Mouse (Mus musculus) CD8-positive naive resting alpha-beta T cell, adult 2 months (primary cell): ENCODE results near the gene Fuk.
"Not testable (repeated sequence)": the region's sequence is repeated elsewhere in the genome, so short reads cannot be mapped to it uniquely, and the experiment has no call there.

Source experiments
- DNase-seq, 2 experiments: peaks; one replicate each; pipeline ENCODE4 v3.0.0; 2022; ENCODE audit warnings: low read depth in 2 of 2, low spot score in 2 of 2

Gene Fuk

DNA sequence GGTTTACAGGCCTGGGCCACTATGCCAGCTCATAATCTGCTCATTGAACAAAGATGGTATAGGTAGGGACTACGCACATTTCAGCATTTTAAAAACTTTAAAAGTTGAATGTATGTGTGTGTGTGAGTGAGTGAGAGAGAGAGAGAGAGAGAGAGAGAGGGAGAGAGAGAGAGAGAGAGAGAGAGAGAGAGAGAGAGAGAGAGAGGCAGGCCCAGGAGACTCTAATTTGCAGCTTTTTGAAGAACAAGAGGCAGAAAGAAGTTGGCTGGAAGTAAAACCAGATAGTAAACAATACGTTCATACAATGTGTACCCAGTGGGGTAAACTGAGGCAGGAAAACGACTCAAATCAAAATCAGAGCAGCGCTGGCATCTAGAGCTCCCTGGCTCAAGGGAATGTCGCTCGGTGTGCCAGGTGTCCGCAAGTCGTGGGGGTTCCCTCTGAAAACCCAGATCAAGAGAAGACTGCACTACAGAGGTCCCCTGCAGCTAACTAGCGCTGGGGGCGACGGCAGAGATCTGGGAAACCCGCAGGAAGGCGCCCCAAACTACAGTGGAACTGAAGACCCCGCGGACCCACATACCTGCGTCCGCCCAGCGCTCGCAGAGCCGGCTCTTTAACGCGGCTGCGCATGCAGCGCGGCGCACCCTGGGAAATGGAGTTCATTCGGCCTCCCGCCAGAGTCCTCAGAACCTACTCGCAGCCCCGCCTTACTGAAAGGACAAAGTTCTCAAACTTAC, at the start of gene Fuk:
Gene Fuk, minus strand, starts transcription at position 650 of the 740 bp plus-strand sequence.
- DNase-seq, result peak; percentile 57 to 70

DNA sequence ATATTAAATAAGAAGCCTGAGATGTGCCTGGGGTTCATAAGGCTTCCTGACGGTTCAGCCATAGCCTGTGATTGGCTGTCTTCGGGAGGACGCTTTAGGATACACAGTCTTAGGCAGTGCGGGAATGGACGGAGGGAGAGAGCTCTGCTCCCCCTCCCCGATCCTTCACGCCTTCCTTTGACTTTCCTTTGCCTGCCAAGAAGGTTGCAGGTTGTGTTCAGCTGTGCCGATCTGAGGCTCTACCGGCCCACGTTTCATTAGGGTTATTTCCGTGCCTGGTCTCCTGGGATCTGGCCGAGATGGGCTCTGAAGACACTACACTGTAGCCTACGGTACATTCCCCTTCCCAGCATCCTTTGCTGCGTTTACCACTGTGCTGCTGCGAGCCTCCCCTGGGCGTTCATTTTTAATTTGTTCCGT, 47.8 kb upstream of the Fuk start:
- no peak for DNase-seq

DNA sequence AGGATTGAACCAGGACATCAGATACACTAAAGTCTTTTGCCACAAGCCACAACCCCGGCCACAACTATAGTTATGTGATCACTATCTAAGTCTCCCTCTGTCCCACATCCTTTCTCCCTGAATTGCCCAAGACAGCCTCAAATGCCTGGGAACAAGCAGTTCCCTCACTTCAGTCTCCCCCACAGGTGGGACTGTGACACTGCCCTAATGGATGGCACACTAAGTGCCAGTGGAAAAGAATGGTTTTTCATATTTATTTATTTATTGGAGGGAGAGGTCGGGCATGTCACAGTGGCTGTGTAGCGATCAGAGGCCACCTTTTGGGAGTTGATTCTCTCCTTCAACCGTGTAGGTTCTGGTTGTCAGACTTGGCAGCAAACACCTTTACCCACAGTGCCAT, 43.4 kb upstream of the Fuk start:
- no peak for DNase-seq

DNA sequence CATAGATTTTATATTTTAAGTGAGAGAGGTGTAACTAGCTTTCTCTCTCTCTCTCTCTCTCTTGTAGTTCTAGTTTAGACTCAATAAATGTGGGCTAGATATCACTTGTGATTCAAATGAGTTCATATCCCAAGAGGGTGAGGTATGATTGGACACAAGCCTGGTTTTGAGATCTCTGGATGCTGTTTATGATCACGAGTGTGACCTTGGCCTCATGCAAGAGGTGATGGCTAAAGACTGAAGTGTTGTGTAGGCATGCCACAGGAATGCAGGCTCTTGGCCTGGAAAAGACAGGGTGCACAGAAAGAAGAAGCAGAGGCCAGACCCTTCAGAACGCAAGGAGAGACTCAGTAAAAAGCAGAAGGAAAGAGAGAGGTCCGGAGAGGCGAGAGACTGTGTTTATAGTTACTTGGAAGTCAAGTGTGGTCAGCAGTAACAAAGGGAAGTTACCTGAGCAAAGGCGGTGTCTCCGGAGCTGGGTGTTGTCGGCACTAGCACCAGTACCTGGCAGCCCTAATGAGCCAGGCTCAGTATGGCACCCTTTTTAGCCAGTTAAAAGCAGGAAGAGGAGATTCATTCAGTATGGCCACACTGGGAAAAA, 42.1 kb upstream of the Fuk start:
- DNase-seq, result no peak

DNA sequence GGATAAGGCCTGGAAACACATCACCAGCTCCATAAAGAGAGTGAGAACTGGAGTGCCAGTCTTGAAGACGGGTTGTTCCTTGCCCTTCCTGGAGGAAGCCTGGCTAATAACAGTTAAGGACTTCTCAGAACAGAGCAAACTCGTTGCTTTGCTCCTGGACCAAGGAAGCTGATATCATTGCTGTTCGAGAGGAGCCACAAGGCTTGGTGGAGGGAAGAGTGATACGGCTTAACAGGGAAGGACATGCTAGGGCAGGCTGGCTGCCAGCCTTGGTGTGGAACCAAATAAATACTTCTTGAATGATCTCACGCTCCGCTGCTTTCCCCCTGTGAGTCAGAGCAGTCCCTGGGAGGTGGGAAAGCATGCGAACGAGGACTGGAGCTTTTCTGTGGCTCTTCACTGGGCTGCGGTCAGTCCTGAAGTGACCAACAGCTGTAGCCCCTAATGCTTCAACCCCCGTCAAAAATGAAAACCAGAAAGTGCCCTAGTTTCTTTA, 39.2 kb upstream of the Fuk start:
- DNase-seq, result no peak

DNA sequence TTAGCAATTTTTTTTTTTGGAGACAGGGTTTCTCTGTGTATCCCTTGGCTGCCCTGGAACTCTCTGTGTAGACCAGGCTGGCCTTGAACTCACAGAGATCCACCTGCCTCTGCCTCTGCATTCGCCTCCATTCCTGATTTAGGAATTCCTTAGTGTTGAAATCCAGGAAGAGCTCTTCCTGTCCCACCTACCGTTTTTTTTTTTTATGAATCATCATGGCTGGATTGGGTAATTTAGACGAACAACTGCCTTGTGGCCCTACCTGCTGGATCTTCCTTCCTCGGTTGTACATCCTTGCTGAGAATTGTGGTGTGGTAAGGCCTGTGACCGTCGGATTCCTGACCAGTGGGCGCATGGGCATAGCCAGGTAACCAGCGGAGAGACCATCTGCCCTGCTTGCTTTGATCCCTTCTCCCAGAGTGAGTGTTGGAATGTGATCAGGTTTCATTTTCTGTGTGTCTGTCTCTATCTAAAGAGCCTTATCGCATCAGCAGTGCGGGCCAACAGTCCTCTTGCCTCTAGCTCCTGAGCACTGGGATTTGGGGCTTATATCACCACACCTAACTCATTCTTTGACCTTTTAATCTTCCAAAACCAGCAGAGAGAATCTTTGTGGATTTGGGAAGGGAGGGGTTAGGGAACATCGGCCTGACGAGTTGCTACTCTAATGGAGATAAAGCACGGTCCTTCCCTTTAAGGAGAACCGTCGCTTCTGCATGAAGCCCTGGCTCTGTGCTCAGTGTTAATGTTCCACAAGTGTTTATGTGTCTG, 38.6 kb upstream of the Fuk start:
- no peak for DNase-seq

DNA sequence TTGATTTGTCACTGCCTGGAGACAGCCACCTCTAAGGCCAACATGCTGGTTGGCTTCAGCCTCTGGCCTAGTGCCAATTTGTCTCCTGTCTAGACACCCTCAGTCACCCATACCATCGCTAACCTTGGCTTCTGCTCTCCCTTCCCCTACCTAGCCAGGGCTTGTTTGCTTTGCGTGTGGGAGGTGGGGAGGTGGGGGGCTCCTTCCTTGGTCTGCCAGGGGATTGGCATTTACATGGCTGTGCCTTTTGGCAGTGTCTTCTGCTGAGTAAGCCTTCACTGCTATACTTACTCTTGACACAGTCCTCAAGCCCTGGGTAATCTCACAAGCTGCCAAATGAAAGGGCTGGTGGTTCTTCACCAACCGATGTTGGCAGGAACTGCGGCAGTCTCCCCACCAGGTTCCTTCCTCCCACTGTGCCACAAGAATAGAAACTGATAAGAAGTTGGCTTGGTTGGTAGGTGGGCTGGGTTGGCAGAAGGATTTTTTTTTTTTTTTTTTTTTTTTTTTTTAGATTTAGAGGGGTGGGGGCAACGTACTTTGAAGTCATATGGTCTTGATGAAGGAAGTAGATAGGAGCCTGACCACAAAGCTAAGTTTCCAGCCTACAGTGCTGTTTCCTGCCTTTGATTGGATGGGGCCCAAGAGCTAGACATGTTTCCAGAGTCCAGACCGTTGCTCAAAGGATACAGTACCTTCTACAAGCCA, 36.7 kb upstream of the Fuk start:
- peak; percentile 10 to 38 for DNase-seq

DNA sequence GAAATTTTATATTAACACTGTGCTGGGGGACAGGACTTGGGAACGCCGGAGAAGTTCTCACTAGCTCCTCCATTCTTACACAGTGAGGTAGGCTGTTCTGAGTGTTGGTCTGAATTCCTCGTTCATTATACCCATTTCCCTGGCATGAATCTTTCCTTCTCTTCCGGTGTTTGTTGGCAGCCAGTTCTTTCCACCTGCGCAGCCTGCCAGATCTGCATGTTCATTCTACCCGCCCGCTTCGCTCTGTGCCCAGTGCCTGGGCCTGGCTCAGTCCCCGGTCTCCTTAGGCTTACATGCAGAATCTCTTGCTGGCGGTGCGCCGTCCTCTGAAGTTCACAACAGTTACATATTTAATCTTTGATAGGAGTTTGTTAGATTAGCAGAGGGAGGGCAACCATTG, 33.9 kb upstream of the Fuk start:
- DNase-seq, result no peak

DNA sequence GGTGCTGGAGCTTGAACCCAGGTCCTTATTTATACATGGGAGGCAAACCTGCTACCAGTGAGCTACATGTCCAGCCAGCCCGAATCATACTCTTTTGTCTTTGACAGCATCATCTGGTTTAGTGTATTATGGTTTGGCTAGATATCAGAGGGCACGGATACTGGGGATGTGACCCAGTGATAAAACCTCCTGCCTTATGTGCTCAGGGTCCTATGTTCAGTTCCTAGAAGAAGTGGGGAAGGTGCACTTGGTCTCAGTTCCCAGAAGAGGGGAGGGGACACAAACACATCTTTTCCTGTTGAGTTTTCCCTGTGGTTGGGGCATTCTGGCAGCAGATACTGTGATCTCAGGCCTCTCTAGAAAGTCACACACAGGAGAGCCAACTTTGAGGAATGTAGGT, 31.0 kb upstream of the Fuk start:
- no peak for DNase-seq

DNA sequence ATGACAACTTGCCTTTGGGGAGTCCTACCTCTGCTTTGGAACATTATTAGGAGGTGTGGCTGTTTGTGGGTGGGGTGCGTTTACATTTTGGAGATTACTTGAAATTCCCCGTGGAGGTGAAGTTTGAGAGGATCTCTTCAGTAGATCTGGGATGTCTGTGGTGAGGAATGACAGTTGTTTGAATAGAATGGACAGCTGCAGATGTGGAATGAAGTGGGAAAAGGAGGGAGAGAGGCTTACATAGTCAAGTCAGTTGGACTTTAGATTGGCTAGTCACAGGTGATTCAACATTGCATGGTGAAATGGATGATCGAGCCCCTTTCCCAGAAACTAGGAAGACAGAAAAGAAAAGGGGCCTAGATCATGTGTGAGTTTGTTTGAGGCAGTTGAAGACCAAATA, 30.2 kb upstream of the Fuk start:
- DNase-seq, result no peak

DNA sequence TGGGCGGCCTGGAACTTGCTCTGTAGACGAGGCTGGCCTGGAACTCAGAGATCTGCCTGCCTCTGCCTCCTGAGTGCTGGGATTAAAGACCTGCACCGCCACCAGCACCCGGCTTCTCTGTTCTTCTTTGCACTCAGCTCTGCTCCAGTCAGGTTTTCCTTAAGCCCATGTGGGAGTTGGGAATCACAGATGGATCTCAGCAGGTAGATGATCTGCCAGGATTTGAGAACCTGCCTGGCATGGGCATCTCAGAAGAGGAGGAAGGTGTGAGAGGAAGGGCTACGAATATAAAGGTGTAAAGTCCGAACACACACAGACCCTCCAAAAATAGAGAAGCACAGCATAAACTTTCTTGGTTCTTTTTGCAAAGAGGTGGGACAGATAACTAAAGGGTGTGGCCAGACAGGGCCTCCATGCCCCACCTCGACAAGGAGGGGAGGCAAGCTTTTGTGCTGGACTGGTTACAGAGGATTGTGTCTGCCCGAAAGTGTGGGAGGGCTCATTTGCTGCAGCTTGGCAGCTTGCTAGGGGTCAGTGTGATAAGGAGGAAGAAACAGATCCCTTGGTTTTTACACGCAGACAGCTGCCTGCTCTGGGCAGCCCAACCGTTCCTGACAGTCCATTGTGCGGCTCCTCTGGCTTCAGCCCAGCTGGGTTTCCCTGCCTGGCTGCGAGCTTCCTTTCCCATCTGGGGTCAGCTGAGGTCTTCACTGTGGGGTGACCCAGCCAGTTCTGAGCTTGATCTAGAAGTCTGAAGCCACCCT, 29.1 kb upstream of the Fuk start:
- DNase-seq, result no peak

DNA sequence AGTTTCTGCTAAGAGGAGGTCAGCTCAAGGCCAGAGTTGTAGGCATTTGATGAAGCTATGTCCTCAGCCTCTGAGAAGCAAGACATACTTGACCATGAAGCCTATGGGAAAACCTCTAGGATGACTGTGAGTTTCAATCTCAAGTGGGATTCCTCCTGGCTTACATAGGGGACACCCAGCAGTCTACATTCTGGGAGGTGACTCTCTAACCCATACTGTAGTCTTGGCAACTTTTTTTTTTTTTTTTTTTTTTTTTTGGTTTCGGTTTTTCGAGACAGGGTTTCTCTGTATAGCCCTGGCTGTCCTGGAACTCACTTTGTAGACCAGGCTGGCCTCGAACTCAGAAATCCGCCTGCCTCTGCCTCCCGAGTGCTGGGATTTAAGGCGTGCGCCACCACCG, 27.4 kb upstream of the Fuk start:
- DNase-seq, result not testable (repeated sequence)

DNA sequence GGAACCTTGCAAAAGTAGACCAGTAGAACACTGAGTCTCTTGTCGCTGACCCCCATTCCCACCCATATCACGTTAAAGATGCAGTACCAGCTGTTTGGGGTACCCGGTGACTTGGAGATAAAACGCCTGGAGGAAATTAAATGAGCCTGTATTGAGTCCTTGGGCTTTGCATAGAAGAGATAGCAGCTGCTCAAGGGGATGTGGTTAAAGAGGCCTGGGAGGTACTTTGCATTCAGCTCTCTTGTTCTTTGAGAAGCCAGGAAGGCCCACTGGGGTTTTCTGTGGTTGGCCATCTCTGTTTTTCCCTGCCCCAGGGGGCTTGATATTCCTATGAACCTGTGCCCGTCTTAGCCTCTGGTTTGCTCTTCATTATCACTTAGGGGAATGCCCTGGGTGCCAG, 26.8 kb upstream of the Fuk start:
- DNase-seq, result no peak

DNA sequence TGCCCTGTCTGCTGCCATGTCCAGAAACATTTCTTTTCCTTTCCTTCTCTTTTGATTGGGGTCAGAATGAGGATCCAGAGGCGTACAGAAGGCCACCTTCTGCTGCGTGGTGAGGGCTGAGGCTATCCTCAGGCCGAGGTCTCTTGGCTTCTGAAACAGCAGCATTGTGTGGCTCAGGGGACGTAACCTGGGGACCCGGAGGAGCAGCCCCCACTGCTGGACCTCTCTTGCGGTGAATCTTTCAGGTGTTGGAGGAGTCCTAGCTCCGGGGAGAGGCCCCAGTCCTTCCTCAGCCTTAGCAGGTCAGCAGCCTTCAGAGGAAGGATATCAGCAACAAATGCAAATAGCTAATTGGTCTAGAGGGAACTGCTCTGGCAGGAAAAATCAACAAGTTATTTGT, 26.1 kb upstream of the Fuk start:
- no peak for DNase-seq

DNA sequence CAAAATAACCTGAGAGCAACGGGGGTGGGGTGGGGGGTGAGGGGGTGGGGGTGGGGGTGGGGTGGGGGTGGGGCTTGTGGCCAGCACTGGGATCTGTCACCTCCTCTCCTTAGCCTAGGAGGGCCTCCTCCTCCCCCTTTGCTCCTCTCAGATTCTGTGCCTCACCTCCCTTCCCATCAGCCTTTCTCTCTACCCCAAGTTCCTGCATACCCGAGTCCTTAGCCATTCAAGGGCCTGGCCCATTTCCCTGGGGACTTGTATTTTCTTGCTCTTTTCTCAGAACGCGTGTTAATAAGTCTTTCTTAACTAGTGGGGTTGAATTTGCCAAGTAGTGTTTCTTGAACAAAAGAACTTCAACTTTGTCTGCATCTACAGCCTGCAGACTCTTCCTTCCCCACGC, 24.4 kb upstream of the Fuk start:
- no peak for DNase-seq

DNA sequence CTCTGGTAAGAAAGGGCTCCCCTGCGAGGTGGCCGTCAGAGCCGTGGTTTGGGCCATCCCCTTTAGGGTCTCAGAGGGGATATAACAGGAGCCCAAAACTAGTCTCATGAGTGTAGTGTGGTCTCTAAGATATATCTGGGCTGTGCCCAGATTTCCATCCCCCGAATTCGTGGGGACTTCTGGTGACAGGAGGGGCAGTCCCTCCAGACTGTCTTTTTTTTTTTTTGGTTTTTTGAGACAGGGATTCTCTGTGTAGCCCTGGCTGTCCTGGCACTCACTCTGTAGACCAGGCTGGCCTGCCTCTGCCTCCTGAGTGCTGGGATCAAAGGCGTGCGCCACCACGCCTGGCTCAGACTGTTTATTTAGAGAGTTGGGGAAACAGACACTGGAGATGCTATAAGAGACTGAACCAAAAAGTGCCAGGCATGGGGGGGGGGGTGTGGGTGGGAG, 23.4 kb upstream of the Fuk start:
- DNase-seq, result no peak

DNA sequence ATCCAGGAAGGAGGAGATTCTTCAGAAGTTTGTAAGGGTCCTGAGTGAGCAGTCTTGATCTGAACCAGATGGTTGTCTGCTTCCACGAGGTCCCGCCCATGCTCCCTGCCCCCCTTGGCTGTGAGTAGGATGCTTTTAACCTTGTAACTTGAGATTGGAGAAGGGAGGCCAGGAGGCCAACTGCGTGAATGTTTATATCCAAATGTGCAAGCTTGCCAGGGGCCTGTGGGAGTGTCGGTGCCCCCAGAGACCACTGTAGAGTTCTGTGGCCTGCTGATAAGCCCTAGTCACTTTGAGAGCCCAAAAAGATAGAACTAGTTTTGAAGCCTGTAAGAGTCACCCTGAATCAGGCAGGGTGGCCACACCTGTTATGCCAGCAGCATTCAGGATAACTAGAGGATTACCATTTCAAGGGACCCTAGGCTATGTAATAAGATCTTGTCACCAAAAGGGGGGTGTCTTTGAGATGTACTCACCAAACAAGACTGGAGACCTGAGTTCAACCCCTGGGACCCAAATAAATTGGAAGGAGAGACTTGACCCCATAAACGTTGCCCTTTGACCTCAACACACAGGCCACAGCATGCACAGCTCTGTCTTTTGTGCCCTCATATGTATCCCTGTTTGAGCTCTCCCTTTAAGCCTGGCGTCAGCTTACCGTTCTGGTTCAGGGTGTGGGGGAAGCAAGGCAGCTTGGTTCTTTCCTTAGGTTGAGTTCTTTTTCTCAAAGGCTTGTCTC, 19.4 kb upstream of the Fuk start:
- DNase-seq, result no peak

DNA sequence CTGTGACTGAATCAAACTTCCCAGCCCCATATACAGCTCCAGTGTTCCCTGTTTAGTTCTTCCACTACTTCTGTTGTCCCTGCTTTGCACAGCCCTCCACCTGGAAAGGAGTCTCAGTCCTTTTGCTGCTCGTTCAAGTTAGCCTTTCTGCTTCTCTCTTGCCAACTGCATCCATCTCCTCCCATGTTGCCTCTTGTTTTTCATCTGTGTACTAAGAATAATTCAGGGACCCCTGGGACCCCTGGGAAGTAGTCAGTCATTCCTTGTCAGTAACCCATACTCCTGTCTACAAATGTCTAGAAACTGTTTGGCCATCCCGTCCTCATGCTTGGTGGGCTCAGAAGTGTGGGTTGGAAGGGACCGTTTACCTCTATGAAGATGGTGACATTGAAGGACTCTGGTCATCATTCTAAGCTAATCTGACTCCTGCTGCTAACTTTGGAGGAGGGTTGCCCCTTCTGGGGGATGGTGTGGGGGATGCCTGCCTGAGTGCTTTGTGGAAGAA, 18.5 kb upstream of the Fuk start:
- DNase-seq, result no peak

DNA sequence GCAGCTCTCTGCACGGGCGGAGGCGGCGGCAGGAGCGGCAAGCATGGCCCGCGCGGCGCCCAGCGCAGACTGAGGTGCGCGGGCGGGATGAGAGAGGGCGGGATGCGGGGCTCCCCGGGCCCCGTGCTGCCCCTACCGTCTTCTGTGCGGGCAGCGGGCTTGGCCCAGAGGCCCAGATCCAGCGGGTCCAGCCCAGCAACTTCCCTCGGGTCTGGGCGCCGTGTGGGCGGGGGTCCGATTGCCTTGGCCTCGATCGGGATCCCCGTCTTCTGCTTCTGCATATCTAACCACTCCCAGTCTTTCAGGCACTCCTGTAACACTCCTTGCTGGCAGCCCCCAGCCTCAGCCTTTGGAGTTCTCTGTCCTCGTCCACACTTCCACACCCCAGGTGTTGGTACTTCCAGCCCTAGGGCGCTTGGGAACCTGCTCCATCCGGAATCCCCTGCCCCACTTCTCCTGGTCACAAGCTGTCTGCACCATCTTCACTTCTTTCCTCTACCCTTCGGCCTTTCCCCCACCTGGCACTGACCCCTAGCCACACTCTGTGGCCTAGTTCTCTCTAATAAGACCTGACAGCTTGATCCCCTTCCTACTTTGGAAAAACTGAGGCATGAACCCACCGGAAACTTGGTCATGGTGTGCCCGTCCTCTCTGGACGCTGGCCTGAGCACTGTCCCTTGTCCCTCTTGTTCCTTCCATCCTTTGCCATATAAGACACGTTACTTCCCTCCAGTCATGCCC, 17.9 kb upstream of the Fuk start:
- DNase-seq, result peak; percentile 3 to 12
